Mouse (Mus musculus): ENCODE measurements around the gene Defb45. TPM values are rescaled to one million over a fixed set of nuclear protein-coding genes. Genes with fewer than 3 reads are reported as not detected.
A peak's percentile ranks its signal among the peaks of the same experiment; 100 is the strongest.

The Defb45 gene
- polyA plus RNA-seq, 1 experiment from 2014 or later: not detected

GRCm38 (mm10) chr2:152569038-152569437 is 30.2 kb downstream of the Defb45 start, which contains the start of gene Gm17416:
Gene Gm17416, plus strand, starts transcription at chr2:152569338.
- no peaks in the 10 kb centered on the region for H3K27me3 ChIP-seq (ENCODE audit: control insufficient read depth, insufficient read depth, low read depth, low read length)
- H3K27ac ChIP-seq (ENCODE audit: low read length): no peak within 1 kb of the TSS
- H3K9me3 ChIP-seq (replicated peaks; ENCODE audit: control insufficient read depth, low read length, poor library complexity, severe bottlenecking): no peaks in the 10 kb centered on the region
- whole genome bisulfite sequencing: 87% methylated on average over 5 of the region's 5 CpGs
- ATAC-seq: no peak
- H3K9ac ChIP-seq (ENCODE audit: low read depth, low read length): no peak within 1 kb of the TSS
- no peaks in the 10 kb centered on the region for H3K36me3 ChIP-seq (ENCODE audit: control insufficient read depth, insufficient read depth, low read length)
- no peaks in the 10 kb centered on the region for H3K4me1 ChIP-seq (ENCODE audit: control insufficient read depth, insufficient read depth, low read length)
- no peak within 1 kb of the TSS for H3K4me3 ChIP-seq (ENCODE audit: low read depth, low read length)
- H3K4me2 ChIP-seq (ENCODE audit: low read length): no peak within 1 kb of the TSS

GRCm38 (mm10) chr2:152556655-152557054 is 42.5 kb downstream of the Defb45 start:
- no peak for ATAC-seq
- Histone ChIP-seq H3K4me3 (ENCODE audit: low read depth, low read length) (no peak overlapping the region), H3K9ac (ENCODE audit: low read depth, low read length) (no peak overlapping the region), H3K36me3 (ENCODE audit: control insufficient read depth, insufficient read depth, low read length) (no peaks in the 10 kb centered on the region), H3K4me2 (ENCODE audit: low read length) (no peak overlapping the region), H3K9me3 (replicated peaks; ENCODE audit: control insufficient read depth, low read length, poor library complexity, severe bottlenecking) (no peaks in the 10 kb centered on the region), H3K4me1 (ENCODE audit: control insufficient read depth, insufficient read depth, low read length) (peaks cover 3% of the 10 kb centered on the region; the same call in 1 of the 2 replicates), H3K27me3 (ENCODE audit: control insufficient read depth, insufficient read depth, low read depth, low read length) (no peaks in the 10 kb centered on the region), H3K27ac (ENCODE audit: low read length) (no peak overlapping the region)
- 93% methylated on average over 7 of the region's 7 CpGs for whole genome bisulfite sequencing

GRCm38 (mm10) chr2:152553774-152554423 is 45.3 kb downstream of the Defb45 start:
- Histone ChIP-seq H3K4me1 (ENCODE audit: control insufficient read depth, insufficient read depth, low read length) (peaks cover 3% of the 10 kb centered on the region; the same call in 1 of the 2 replicates), H3K4me3 (ENCODE audit: low read depth, low read length) (peak overlapping the region; percentile 20; the same call in 1 of the 2 replicates), H3K36me3 (ENCODE audit: control insufficient read depth, insufficient read depth, low read length) (no peaks in the 10 kb centered on the region), H3K9me3 (replicated peaks; ENCODE audit: control insufficient read depth, low read length, poor library complexity, severe bottlenecking) (no peaks in the 10 kb centered on the region), H3K4me2 (ENCODE audit: low read length) (peak overlapping the region; percentile 54), H3K9ac (ENCODE audit: low read depth, low read length) (no peak overlapping the region), H3K27ac (ENCODE audit: low read length) (no peak overlapping the region), H3K27me3 (ENCODE audit: control insufficient read depth, insufficient read depth, low read depth, low read length) (no peaks in the 10 kb centered on the region)
- 11% methylated on average over 16 of the region's 16 CpGs for WGBS
- no peak for ATAC-seq

- Histone ChIP-seq H3K9ac (ENCODE audit: low read depth, low read length) (no peak overlapping the region), H3K36me3 (ENCODE audit: control insufficient read depth, insufficient read depth, low read length) (no peaks in the 10 kb centered on the region), H3K4me3 (ENCODE audit: low read depth, low read length) (no peak overlapping the region), H3K27ac (ENCODE audit: low read length) (no peak overlapping the region), H3K9me3 (replicated peaks; ENCODE audit: control insufficient read depth, low read length, poor library complexity, severe bottlenecking) (no peaks in the 10 kb centered on the region), H3K27me3 (ENCODE audit: control insufficient read depth, insufficient read depth, low read depth, low read length) (no peaks in the 10 kb centered on the region), H3K4me1 (ENCODE audit: control insufficient read depth, insufficient read depth, low read length) (no peaks in the 10 kb centered on the region), H3K4me2 (ENCODE audit: low read length) (no peak overlapping the region)
- ATAC-seq: no peak
- 78% methylated on average over 5 of the region's 5 CpGs for WGBS
Measured at GRCm38 (mm10) chr2:152548124-152548523, 51.1 kb downstream of the Defb45 start.

- no peak overlapping the region for H3K27ac ChIP-seq (ENCODE audit: low read length)
- no peak overlapping the region for H3K4me2 ChIP-seq (ENCODE audit: low read length)
- no peak overlapping the region for H3K9ac ChIP-seq (ENCODE audit: low read depth, low read length)
- no peaks in the 10 kb centered on the region for H3K4me1 ChIP-seq (ENCODE audit: control insufficient read depth, insufficient read depth, low read length)
- H3K4me3 ChIP-seq (ENCODE audit: low read depth, low read length): no peak overlapping the region
- no peaks in the 10 kb centered on the region for H3K27me3 ChIP-seq (ENCODE audit: control insufficient read depth, insufficient read depth, low read depth, low read length)
- H3K9me3 ChIP-seq (replicated peaks; ENCODE audit: control insufficient read depth, low read length, poor library complexity, severe bottlenecking): no peaks in the 10 kb centered on the region; the same call in 1 of the 2 replicates
- 27% methylated on average over 4 of the region's 4 CpGs for WGBS
- ATAC-seq: peak; percentile 32; the same call in 1 of the 2 replicates
- H3K36me3 ChIP-seq (ENCODE audit: control insufficient read depth, insufficient read depth, low read length): no peaks in the 10 kb centered on the region
Measured at GRCm38 (mm10) chr2:152544691-152545090, 54.5 kb downstream of the Defb45 start.

GRCm38 (mm10) chr2:152543478-152543877 is 55.7 kb downstream of the Defb45 start:
- 84% methylated on average over 4 of the region's 4 CpGs for WGBS
- H3K36me3 ChIP-seq (ENCODE audit: control insufficient read depth, insufficient read depth, low read length): no peaks in the 10 kb centered on the region
- ATAC-seq: no peak
- no peak overlapping the region for H3K27ac ChIP-seq (ENCODE audit: low read length)
- no peak overlapping the region for H3K4me2 ChIP-seq (ENCODE audit: low read length)
- H3K27me3 ChIP-seq (ENCODE audit: control insufficient read depth, insufficient read depth, low read depth, low read length): no peaks in the 10 kb centered on the region
- H3K4me1 ChIP-seq (ENCODE audit: control insufficient read depth, insufficient read depth, low read length): no peaks in the 10 kb centered on the region
- H3K9ac ChIP-seq (ENCODE audit: low read depth, low read length): no peak overlapping the region
- no peaks in the 10 kb centered on the region; the same call in 1 of the 2 replicates for H3K9me3 ChIP-seq (replicated peaks; ENCODE audit: control insufficient read depth, low read length, poor library complexity, severe bottlenecking)
- H3K4me3 ChIP-seq (ENCODE audit: low read depth, low read length): no peak overlapping the region

Other genes starting within 250 kb of the Defb45 start
- gene Nrsn2, start 222.8 kb downstream of the Defb45 start, polyA plus RNA-seq (2015; fragmentation: Nextera tagmentation; extraction: Ambion mirVana): 50.8 and 64.8 TPM in 2 replicates
- gene Sox12, start 201.3 kb downstream of the Defb45 start, polyA plus RNA-seq (2015; fragmentation: Nextera tagmentation; extraction: Ambion mirVana): 12.1 and 14.0 TPM in 2 replicates
- 12.6 and 14.7 TPM in 2 replicates for gene Zcchc3, start 184.4 kb downstream of the Defb45 start, polyA plus RNA-seq (2015; fragmentation: Nextera tagmentation; extraction: Ambion mirVana)
- gene 6820408C15Rik, start 183.8 kb downstream of the Defb45 start, polyA plus RNA-seq (2015; fragmentation: Nextera tagmentation; extraction: Ambion mirVana): 1.7 and 1.8 TPM in 2 replicates
- not detected in 2 replicates for gene Defb23, start 134.8 kb downstream of the Defb45 start, polyA plus RNA-seq (2015; fragmentation: Nextera tagmentation; extraction: Ambion mirVana)
- not detected in 2 replicates for gene Defb20, start 122.3 kb downstream of the Defb45 start, polyA plus RNA-seq (2015; fragmentation: Nextera tagmentation; extraction: Ambion mirVana)
- gene Defb22, start 109.3 kb downstream of the Defb45 start, polyA plus RNA-seq (2015; fragmentation: Nextera tagmentation; extraction: Ambion mirVana): not detected in 2 replicates
- gene Defb26, start 87.7 kb downstream of the Defb45 start, polyA plus RNA-seq (2015; fragmentation: Nextera tagmentation; extraction: Ambion mirVana): not detected in 2 replicates
- not detected in 2 replicates for gene Defb28, start 81.1 kb downstream of the Defb45 start, polyA plus RNA-seq (2015; fragmentation: Nextera tagmentation; extraction: Ambion mirVana)
- gene Defb29, start 59.3 kb downstream of the Defb45 start, polyA plus RNA-seq (2015; fragmentation: Nextera tagmentation; extraction: Ambion mirVana): not detected in 2 replicates
- not detected in 2 replicates for gene Gm17416, start 30.1 kb downstream of the Defb45 start, polyA plus RNA-seq (2015; fragmentation: Nextera tagmentation; extraction: Ambion mirVana)
- not detected in 2 replicates for gene Defb21, start 26.7 kb downstream of the Defb45 start, polyA plus RNA-seq (2015; fragmentation: Nextera tagmentation; extraction: Ambion mirVana)
- gene Defb19, start 19.1 kb downstream of the Defb45 start, polyA plus RNA-seq (2015; fragmentation: Nextera tagmentation; extraction: Ambion mirVana): not detected in 2 replicates
- gene Defb36, start 4.9 kb upstream of the Defb45 start, polyA plus RNA-seq (2015; fragmentation: Nextera tagmentation; extraction: Ambion mirVana): not detected in 2 replicates
- gene Defb25, start 23.7 kb upstream of the Defb45 start, polyA plus RNA-seq (2015; fragmentation: Nextera tagmentation; extraction: Ambion mirVana): not detected in 2 replicates
- gene Rem1, start 27.6 kb upstream of the Defb45 start, polyA plus RNA-seq (2015; fragmentation: Nextera tagmentation; extraction: Ambion mirVana): 0.45 and 0.89 TPM in 2 replicates
- 181 and 187 TPM in 2 replicates for gene H13, start 70.1 kb upstream of the Defb45 start, polyA plus RNA-seq (2015; fragmentation: Nextera tagmentation; extraction: Ambion mirVana)
- gene Mcts2, start 87.6 kb upstream of the Defb45 start, polyA plus RNA-seq (2015; fragmentation: Nextera tagmentation; extraction: Ambion mirVana): 31.1 and 34.4 TPM in 2 replicates
- gene Id1, start 136.9 kb upstream of the Defb45 start, polyA plus RNA-seq (2015; fragmentation: Nextera tagmentation; extraction: Ambion mirVana): 23.7 and 35.7 TPM in 2 replicates
- 5.0 and 5.4 TPM in 2 replicates for gene Cox4i2, start 154.8 kb upstream of the Defb45 start, polyA plus RNA-seq (2015; fragmentation: Nextera tagmentation; extraction: Ambion mirVana)
- 186 and 194 TPM in 2 replicates for gene Bcl2l1, start 232.3 kb upstream of the Defb45 start, polyA plus RNA-seq (2015; fragmentation: Nextera tagmentation; extraction: Ambion mirVana)
- gene Tpx2, start 248.6 kb upstream of the Defb45 start, polyA plus RNA-seq (2015; fragmentation: Nextera tagmentation; extraction: Ambion mirVana): 10.5 and 11.1 TPM in 2 replicates